Mouse (Mus musculus) liver, postnatal 0 days (tissue): ENCODE results near the gene Kctd7. TPM values are rescaled to one million over a fixed set of nuclear protein-coding genes. Genes with fewer than 3 reads are reported as not detected.

ENCODE experiments used
- ATAC-seq: fragments of 200-750 bp; cut with Nextera tagmentation; 2 replicates; pipeline ENCODE4 v1.8.0; 2017; ENCODE audit warnings: mild to moderate bottlenecking, moderate library complexity
- DNase-seq: peaks from one replicate; pipeline ENCODE4 v3.0.0-alpha.2; 2016
- H3K27ac ChIP-seq: fragments of 300-500 bp; sonication (generic); 2 replicates; pipeline ENCODE4 v1.5.1; 2014; ENCODE audit warnings: antibody characterized with exemption, moderate library complexity, mild to moderate bottlenecking, low read depth
- H3K27me3 ChIP-seq: fragments of 300-500 bp; sonication (generic); 2 replicates; pipeline ENCODE4 v1.6.1; 2014; ENCODE audit warnings: low read length, control low read depth, mixed read lengths; ENCODE audit not compliant: insufficient read depth
- H3K36me3 ChIP-seq: fragments of 300-500 bp; sonication (generic); replicated peaks from 2 replicates; pipeline ENCODE4 v1.6.1; 2014; ENCODE audit warnings: mild to moderate bottlenecking, control low read depth, low read length, moderate library complexity, mixed read lengths; ENCODE audit not compliant: insufficient read depth
- H3K4me1 ChIP-seq: fragments of 300-500 bp; sonication (generic); 2 replicates; pipeline ENCODE4 v1.6.1; 2014; ENCODE audit warnings: antibody characterized with exemption, mild to moderate bottlenecking, control low read depth; ENCODE audit not compliant: insufficient read depth
- H3K4me2 ChIP-seq: fragments of 300-500 bp; sonication (generic); 2 replicates; pipeline ENCODE4 v1.6.1; 2014; ENCODE audit warnings: low read depth, mild to moderate bottlenecking, low read length, moderate library complexity, mixed read lengths
- H3K4me3 ChIP-seq: fragments of 300-500 bp; sonication (generic); 2 replicates; pipeline ENCODE4 v1.5.1; 2014; ENCODE audit warnings: low read depth, low read length
- H3K9ac ChIP-seq: fragments of 300-500 bp; sonication (generic); replicated peaks from 2 replicates; pipeline ENCODE4 v1.6.1; 2014; ENCODE audit warnings: mild to moderate bottlenecking, moderate library complexity
- H3K9me3 ChIP-seq: fragments of 300-500 bp; sonication (generic); 2 replicates; pipeline ENCODE4 v1.6.1; 2016; ENCODE audit warnings: mild to moderate bottlenecking, control low read depth, low read length, mixed read lengths
- CTCF ChIP-seq: sonication (generic); IDR thresholded peaks from 2 replicates; pipeline ENCODE4 v1.5.1; 2016; ENCODE audit warnings: antibody characterized with exemption, low read depth
- EP300 ChIP-seq: IDR thresholded peaks from 2 replicates; pipeline ENCODE4 v1.6.1; 2016; ENCODE audit warnings: antibody characterized with exemption, low read depth, mild to moderate bottlenecking
- WGBS: fragments of 180-500 bp; shearing (Covaris S2); extraction: QIAGEN DNeasy Blood & Tissue Kit; methylation state at CpG from one replicate; pipeline ENCODE4 v1.1.7; 2014; ENCODE audit not compliant: insufficient replicate concordance; 5-methylcytosine and 5-hydroxymethylcytosine counted together
- polyA plus RNA-seq: library from polyadenylated mRNA; unstranded; fragments of >200 nt; fragmentation: Nextera tagmentation; extraction: Ambion mirVana; gene quantifications from 2 replicates; pipeline ENCODE4 v1.2.1, GENCODE M21; 2015

Gene Kctd7
- polyA plus RNA-seq, 1 experiment from 2014 or later, result 3.9 TPM

DNA sequence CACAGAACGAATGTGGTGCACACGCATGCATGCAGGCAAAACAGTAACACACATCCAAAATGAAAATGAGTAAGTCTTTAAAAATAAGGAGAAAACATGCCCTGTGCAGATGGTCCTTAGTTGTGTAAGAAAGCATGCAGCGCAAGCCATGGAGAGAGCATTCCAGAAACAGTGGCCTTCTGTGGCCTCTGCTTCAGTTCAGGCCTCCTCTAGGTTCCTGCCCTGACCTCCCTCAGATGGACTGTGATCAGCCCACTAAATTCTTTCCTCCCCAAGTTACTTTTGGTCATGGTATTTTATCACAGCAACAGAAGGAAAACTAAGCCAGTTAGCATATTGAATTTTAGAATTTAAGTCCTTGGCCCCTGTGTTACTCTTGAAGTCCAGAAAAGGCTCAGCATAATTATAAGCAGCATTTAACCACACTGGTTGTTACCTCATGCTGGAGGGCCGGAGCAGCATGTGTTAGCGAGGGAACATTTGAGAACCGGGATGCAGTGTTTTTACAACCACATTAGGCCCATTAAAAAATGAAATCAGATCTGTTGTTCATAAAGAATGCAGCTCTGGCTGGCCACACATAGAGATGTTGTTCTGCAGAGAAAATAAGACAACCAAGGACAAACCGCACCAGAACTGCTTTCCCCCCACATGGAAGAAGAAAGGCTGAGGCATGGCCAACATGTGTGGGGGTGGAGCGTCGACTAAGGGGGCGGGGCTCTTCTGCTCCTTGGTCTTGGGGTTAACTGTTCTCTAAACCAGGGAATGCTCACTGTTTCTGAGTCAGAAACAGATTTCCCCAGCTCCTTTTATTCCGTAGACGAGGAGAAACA is 33.8 kb upstream of the Kctd7 start:
- DNase-seq (no peak), ATAC-seq (no peak)
- Histone ChIP-seq H3K36me3 (peaks cover 5% of the 10 kb centered on the region), H3K27ac (no peak overlapping the region), H3K4me1 (no peaks in the 10 kb centered on the region), H3K4me3 (no peak overlapping the region), H3K9ac (no peak overlapping the region), H3K9me3 (no peaks in the 10 kb centered on the region), H3K4me2 (no peak overlapping the region), H3K27me3 (no peaks in the 10 kb centered on the region)
- 82% methylated on average over 12 of the region's 12 CpGs for WGBS
- no peak for TF ChIP-seq CTCF
- no peak for TF ChIP-seq EP300

DNA sequence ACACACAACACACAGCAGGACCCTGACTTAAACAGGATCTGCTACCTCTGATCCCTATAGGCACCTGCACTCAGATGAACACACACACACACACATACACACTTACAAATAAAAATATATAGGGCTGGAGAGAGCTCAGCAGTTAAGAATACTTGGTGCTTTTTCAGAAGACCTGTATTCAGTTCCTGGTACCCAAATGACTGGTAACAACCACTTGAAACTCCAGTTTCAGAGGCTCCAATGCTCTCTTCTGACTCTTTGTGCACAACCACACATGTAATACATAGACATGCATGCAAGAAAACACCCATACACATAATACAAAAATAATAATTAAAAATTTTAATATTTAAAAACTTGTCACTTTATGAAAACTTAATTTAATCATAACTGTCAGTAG is 32.0 kb upstream of the Kctd7 start:
- H3K27me3 ChIP-seq, result no peaks in the 10 kb centered on the region
- peaks cover 5% of the 10 kb centered on the region for H3K36me3 ChIP-seq
- ATAC-seq, result no peak
- H3K4me3 ChIP-seq, result no peak overlapping the region
- TF ChIP-seq CTCF, result no peak
- no peak for TF ChIP-seq EP300
- H3K4me2 ChIP-seq, result no peak overlapping the region
- H3K4me1 ChIP-seq, result no peaks in the 10 kb centered on the region
- no peak overlapping the region for H3K27ac ChIP-seq
- H3K9me3 ChIP-seq, result no peaks in the 10 kb centered on the region
- no peak overlapping the region for H3K9ac ChIP-seq
- no peak for DNase-seq

DNA sequence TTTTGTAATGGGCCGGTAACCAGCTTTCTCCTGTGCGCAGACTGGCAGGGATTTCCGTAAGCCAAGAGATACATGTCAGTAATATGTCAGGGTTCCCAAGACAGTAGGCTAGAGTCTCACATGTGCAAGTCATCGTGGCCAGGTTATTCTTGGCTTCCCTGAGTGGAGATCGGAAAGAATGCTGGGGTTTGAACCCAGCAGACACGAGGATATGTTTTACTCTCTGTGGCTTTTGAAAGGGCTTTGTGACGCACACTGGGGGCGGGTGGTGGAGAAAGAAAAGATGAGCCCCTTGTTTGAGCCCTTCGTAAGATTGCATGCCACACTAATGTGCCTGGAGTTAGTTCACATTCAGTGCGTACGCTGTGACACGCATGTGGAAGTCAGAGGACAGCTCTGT is 28.5 kb upstream of the Kctd7 start:
- no peaks in the 10 kb centered on the region for H3K9me3 ChIP-seq
- TF ChIP-seq CTCF (no peak), EP300 (no peak)
- peaks cover 5% of the 10 kb centered on the region for H3K36me3 ChIP-seq
- no peaks in the 10 kb centered on the region for H3K27me3 ChIP-seq
- H3K9ac ChIP-seq, result no peak overlapping the region
- H3K4me3 ChIP-seq, result no peak overlapping the region
- ATAC-seq (no peak), DNase-seq (no peak)
- H3K27ac ChIP-seq, result no peak overlapping the region
- WGBS, result 77% methylated on average over 12 of the region's 12 CpGs
- no peak overlapping the region for H3K4me2 ChIP-seq
- no peaks in the 10 kb centered on the region for H3K4me1 ChIP-seq

DNA sequence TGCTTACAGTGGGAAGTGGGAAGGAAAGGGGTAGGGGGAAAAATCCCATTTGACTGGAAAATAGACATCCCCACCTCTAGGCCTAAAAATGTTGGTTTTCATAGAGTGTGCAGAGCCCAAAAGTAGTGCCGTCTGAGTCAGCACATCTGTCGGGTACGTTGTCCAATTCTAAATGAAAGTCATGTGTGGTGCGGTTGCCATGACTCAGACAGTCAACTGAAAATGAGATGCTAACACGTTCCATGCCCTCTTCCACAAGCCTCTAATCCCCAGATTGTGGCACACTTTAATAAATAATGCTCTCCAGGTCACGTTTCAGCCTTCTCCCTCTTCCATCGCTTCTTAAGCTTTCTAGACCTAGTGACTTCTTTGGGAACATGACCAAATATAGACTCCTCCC is 27.8 kb upstream of the Kctd7 start:
- no peak overlapping the region for H3K4me2 ChIP-seq
- no peak overlapping the region for H3K27ac ChIP-seq
- DNase-seq (no peak), ATAC-seq (no peak)
- no peak overlapping the region for H3K9ac ChIP-seq
- no peaks in the 10 kb centered on the region for H3K27me3 ChIP-seq
- H3K4me3 ChIP-seq, result no peak overlapping the region
- no peaks in the 10 kb centered on the region for H3K4me1 ChIP-seq
- TF ChIP-seq CTCF, result no peak
- no peaks in the 10 kb centered on the region for H3K9me3 ChIP-seq
- 88% methylated on average over 7 of the region's 7 CpGs for WGBS
- peaks cover 5% of the 10 kb centered on the region for H3K36me3 ChIP-seq

DNA sequence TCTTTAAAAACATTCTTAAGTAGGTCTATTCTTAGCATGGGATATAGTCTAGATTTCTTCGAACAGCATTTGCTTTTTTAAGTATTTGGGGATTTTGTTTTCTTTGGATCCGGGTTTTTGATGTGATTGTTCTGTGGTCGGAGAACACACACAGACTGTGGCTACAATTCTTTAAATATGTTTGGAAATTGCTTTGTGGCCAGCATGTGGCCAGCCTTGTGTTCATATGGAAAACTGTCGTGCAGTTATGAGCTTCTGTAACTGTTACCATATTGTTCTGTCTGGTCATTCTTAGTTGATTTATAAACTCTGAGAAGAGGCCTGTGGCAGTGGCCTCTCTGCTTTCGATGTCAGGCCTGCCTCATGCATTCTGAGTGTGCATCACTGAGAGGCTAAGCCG is 26.7 kb upstream of the Kctd7 start:
- no peaks in the 10 kb centered on the region for H3K27me3 ChIP-seq
- no peak overlapping the region for H3K9ac ChIP-seq
- no peak overlapping the region for H3K27ac ChIP-seq
- no peak for TF ChIP-seq CTCF
- no peak for TF ChIP-seq EP300
- no peak overlapping the region for H3K4me2 ChIP-seq
- ATAC-seq (no peak), DNase-seq (no peak)
- 79% methylated on average over 6 of the region's 6 CpGs for WGBS
- no peaks in the 10 kb centered on the region for H3K9me3 ChIP-seq
- H3K4me1 ChIP-seq, result no peaks in the 10 kb centered on the region
- no peak overlapping the region for H3K4me3 ChIP-seq
- H3K36me3 ChIP-seq, result peaks cover 5% of the 10 kb centered on the region

DNA sequence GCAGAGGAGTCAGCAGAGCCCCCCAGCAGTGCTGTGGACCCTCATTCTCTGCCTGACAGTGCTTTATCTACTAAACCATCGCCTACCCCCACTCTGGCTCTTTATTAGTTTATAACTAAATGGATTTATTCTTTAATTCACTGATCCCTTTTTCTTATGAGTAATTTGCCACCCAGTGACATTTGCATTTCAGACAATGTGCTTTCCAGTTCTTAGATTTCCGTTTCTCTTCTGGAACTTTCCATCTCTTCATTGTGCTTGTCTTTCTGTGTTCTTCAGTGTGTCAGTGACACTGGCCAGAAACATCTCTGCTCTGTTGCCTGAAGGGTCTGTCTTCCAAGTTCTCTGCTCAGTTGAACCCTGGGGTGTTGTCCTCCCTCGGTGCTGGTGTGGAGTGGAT is 25.4 kb upstream of the Kctd7 start:
- H3K9me3 ChIP-seq, result no peaks in the 10 kb centered on the region
- H3K36me3 ChIP-seq, result peaks cover 5% of the 10 kb centered on the region
- no peaks in the 10 kb centered on the region for H3K4me1 ChIP-seq
- H3K4me2 ChIP-seq, result no peak overlapping the region
- 74% methylated on average over 3 of the region's 3 CpGs for WGBS
- H3K27me3 ChIP-seq, result no peaks in the 10 kb centered on the region
- TF ChIP-seq EP300 (no peak), CTCF (no peak)
- no peak overlapping the region for H3K4me3 ChIP-seq
- DNase-seq, result no peak
- 0 out of 2 replicates have a peak overlapping the region, but pooled peaks have one; percentile 12 for H3K27ac ChIP-seq
- no peak for ATAC-seq
- H3K9ac ChIP-seq, result no peak overlapping the region
